Mouse (Mus musculus) small intestine, adult 2 months (tissue): ENCODE results near the gene Tjp2. TPM values are rescaled to one million over a fixed set of nuclear protein-coding genes. Genes with fewer than 3 reads are reported as not detected.

ENCODE experiments used
- H3K27ac ChIP-seq: fragments of 200-500 bp; 2 replicates; pipeline ENCODE4 v1.5.1; 2012; ENCODE audit warnings: low read depth, low read length, control low read depth, inconsistent platforms; ENCODE audit not compliant: insufficient read depth
- H3K27me3 ChIP-seq: fragments of 200-500 bp; 2 replicates; pipeline ENCODE4 v1.6.1; 2012; ENCODE audit warnings: mild to moderate bottlenecking, moderate library complexity, low read length, inconsistent platforms; ENCODE audit not compliant: control insufficient read depth, insufficient read depth
- H3K36me3 ChIP-seq: fragments of 200-500 bp; 2 replicates; pipeline ENCODE4 v1.6.1; 2012; ENCODE audit warnings: mild to moderate bottlenecking, low read length, control low read depth, inconsistent platforms; ENCODE audit not compliant: control insufficient read depth, insufficient read depth
- H3K4me1 ChIP-seq: fragments of 200-500 bp; 2 replicates; pipeline ENCODE4 v1.6.1; 2012; ENCODE audit warnings: low read length, inconsistent platforms, mixed read lengths; ENCODE audit not compliant: control insufficient read depth, insufficient read depth, insufficient read length
- H3K4me3 ChIP-seq: fragments of 200-500 bp; 2 replicates; pipeline ENCODE4 v1.5.1; 2012; ENCODE audit warnings: low read depth, mild to moderate bottlenecking, control low read depth, inconsistent platforms, low read length, moderate library complexity
- CTCF ChIP-seq: fragments of 200-500 bp; IDR thresholded peaks from 2 replicates; pipeline ENCODE4 v1.5.1; 2012; ENCODE audit warnings: low read depth, mild to moderate bottlenecking, control low read depth, inconsistent platforms, low read length, moderate library complexity, mixed read lengths; ENCODE audit not compliant: insufficient replicate concordance, insufficient read length; ENCODE audit errors: extremely low read depth
- POLR2A ChIP-seq: fragments of 200-500 bp; IDR thresholded peaks from 2 replicates; pipeline ENCODE4 v1.6.1; 2012; ENCODE audit warnings: low read depth, mild to moderate bottlenecking, control low read depth, inconsistent platforms, low read length, moderate library complexity
- WGBS: fragments of 180-500 bp; shearing (Covaris S2); methylation state at CpG from one replicate; pipeline ENCODE4 v1.1.7; 2018; 5-methylcytosine and 5-hydroxymethylcytosine counted together
- polyA plus RNA-seq: library from polyadenylated mRNA; depleted of rRNA; stranded (reverse); fragments of >200 nt; gene quantifications from 2 replicates; pipeline ENCODE4 v1.2.3, GENCODE M21; 2012; rRNA removed

Tjp2 gene
- polyA plus RNA-seq: 24.9 and 74.0 TPM in 2 replicates

GRCm38 (mm10) chr19:24224500-24225304 lies at the start of gene Tjp2:
Tjp2 (minus strand) TSS chr19:24225030.
- peaks cover 14% of the 10 kb centered on the region; the same call in 1 of the 2 replicates for H3K4me1 ChIP-seq
- WGBS: under 1% methylated on average over 59 of the region's 59 CpGs
- peak; percentile 99 for TF ChIP-seq CTCF
- peak; percentile 35 for TF ChIP-seq POLR2A
- H3K27me3 ChIP-seq: no peaks in the 10 kb centered on the region
- H3K36me3 ChIP-seq: no peaks in the 10 kb centered on the region
- peak within 1 kb of the TSS; percentile 99 for H3K27ac ChIP-seq
- peak within 1 kb of the TSS; percentile 78 for H3K4me3 ChIP-seq

- no peaks in the 10 kb centered on the region for H3K27me3 ChIP-seq
- 83% methylated on average over 3 of the region's 3 CpGs for WGBS
- TF ChIP-seq CTCF (no peak), POLR2A (no peak)
- H3K4me3 ChIP-seq: no peak overlapping the region
- H3K27ac ChIP-seq: no peak overlapping the region
- H3K4me1 ChIP-seq: peaks cover 7% of the 10 kb centered on the region
- H3K36me3 ChIP-seq: no peaks in the 10 kb centered on the region
Observed at GRCm38 (mm10) chr19:24274281-24274680, 49.5 kb upstream of the Tjp2 start.

GRCm38 (mm10) chr19:24271746-24272426 lies 47.1 kb upstream of the Tjp2 start:
- H3K4me3 ChIP-seq: no peak overlapping the region
- H3K27ac ChIP-seq: no peak overlapping the region
- H3K36me3 ChIP-seq: no peaks in the 10 kb centered on the region
- H3K27me3 ChIP-seq: no peaks in the 10 kb centered on the region
- WGBS: 38% methylated on average over 16 of the region's 16 CpGs
- H3K4me1 ChIP-seq: peaks cover 10% of the 10 kb centered on the region
- TF ChIP-seq CTCF (peak; percentile 87; the same call in 1 of the 2 replicates), POLR2A (no peak)

- WGBS: 22% methylated on average over 7 of the region's 7 CpGs
- Histone ChIP-seq H3K27me3 (no peaks in the 10 kb centered on the region), H3K36me3 (no peaks in the 10 kb centered on the region), H3K27ac (peak overlapping the region; percentile 68), H3K4me3 (no peak overlapping the region), H3K4me1 (peaks cover 12% of the 10 kb centered on the region)
- TF ChIP-seq POLR2A: no peak
Observed at GRCm38 (mm10) chr19:24271326-24271725, 46.5 kb upstream of the Tjp2 start.

GRCm38 (mm10) chr19:24268531-24268930 lies 43.7 kb upstream of the Tjp2 start:
- 76% methylated on average over 4 of the region's 4 CpGs for WGBS
- no peaks in the 10 kb centered on the region for H3K27me3 ChIP-seq
- no peak overlapping the region for H3K4me3 ChIP-seq
- H3K36me3 ChIP-seq: no peaks in the 10 kb centered on the region
- H3K27ac ChIP-seq: no peak overlapping the region
- peaks cover 19% of the 10 kb centered on the region for H3K4me1 ChIP-seq
- TF ChIP-seq CTCF: no peak

- Histone ChIP-seq H3K4me1 (peaks cover 16% of the 10 kb centered on the region), H3K27me3 (no peaks in the 10 kb centered on the region), H3K4me3 (peak overlapping the region; percentile 42), H3K27ac (peak overlapping the region; percentile 92), H3K36me3 (no peaks in the 10 kb centered on the region)
- TF ChIP-seq CTCF (no peak; the same call in 1 of the 2 replicates), POLR2A (peak; percentile 19; the same call in 1 of the 2 replicates)
- WGBS: 36% methylated on average over 7 of the region's 7 CpGs
Observed at GRCm38 (mm10) chr19:24266046-24266830, 41.4 kb upstream of the Tjp2 start.
